Mouse (Mus musculus) cerebellum, postnatal 14 days (tissue): ENCODE data around the gene Ctag2.

Experiments used
- DNase-seq, 2 experiments: peaks; one replicate each; pipeline ENCODE4 v3.0.0; 2021; ENCODE audit warnings: mixed read lengths in 2 of 2

The Ctag2 gene

DNA sequence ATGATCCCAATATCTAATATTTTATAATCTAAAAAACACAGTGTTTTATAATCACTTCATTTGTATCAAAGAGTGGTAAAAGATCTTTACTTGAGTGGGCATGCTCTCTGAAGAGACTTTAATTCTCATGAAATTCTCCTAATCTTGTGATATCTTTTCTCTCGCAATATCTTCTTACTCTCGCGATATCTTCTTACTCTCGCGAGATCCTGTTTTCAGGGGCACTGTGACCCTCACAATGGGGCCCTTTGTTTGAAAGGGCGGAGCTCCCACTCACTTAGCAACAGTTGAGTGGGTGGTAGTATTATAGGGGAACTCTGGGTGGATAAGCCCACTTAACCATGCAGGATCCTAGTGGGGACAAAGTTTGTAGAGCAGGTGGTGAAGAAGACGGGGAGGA, at the start of gene Ctag2:
Ctag2 (plus strand) TSS at position 301 of the 400 bp plus-strand sequence.
- no peak for DNase-seq
